Comparison of ENCODE assay signal across 10 mouse cellular contexts in the genomic region with DNA sequence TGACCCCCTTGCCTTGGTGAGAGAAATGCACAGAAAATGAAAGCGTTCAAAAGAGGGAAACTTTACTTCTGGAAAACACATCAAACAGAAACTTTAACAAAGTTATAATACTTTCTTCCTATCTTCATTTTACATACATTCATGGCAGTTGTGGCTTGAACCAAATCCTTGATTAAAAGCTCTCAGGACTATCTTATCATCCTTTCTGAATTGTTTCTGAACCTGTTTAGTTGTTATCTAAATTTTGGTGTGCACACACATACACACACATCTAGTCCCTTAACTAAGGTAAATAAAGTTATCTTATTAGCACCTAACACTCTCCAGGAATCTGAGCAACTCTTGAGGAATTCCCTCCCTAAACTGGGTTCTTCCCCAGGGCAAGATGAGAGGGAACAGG. TPM values are rescaled to one million over a fixed set of nuclear protein-coding genes. Genes with fewer than 3 reads are reported as not detected.
DNase-seq lines count a peak whose midpoint lies in the region; ATAC-seq and TF ChIP-seq lines count a peak whose summit lies in the region.
"Had no signal": no experiment of that assay in that cellular context is flagged by ENCODE, and none has a peak within 500 bp of the region (broad histone marks: within the 10 kb centered on the region; RNA-seq: fewer than 3 reads in every experiment).

No protein-coding gene starts in this region.

- no peaks in the 10 kb centered on the region for H3K27me3 ChIP-seq in heart, embryonic 16.5 days (ENCODE audit: control insufficient read depth, insufficient read depth, low read length)
- H3K27me3 ChIP-seq in MEL (ENCODE audit: control insufficient read depth in 1 of 2, insufficient read depth in 2 of 2, low read length in 2 of 2): no peaks in the 10 kb centered on the region
- no peaks in the 10 kb centered on the region for H3K27me3 ChIP-seq in liver, embryonic 12.5 days (replicated peaks)

- H3K4me1 ChIP-seq in heart, embryonic 16.5 days (ENCODE audit: control insufficient read depth, insufficient read depth, low read length): peaks cover 11% of the 10 kb centered on the region
- H3K4me1 ChIP-seq in MEL (ENCODE audit: control insufficient read depth in 1 of 2, insufficient read depth in 2 of 2, low read length in 2 of 2): peaks cover 11 to 20% of the 10 kb centered on the region in 2 experiments
- peaks cover 33% of the 10 kb centered on the region for H3K4me1 ChIP-seq in liver, embryonic 12.5 days

- no peak overlapping the region for H3K27ac ChIP-seq in heart, embryonic 16.5 days (ENCODE audit: low read length)
- peak overlapping the region; percentile 90 for H3K27ac ChIP-seq in MEL (ENCODE audit: control insufficient read depth, low read depth, low read length)
- peak overlapping the region; percentile 38; the same call in 1 of the 2 replicates for H3K27ac ChIP-seq in liver, embryonic 12.5 days

- 44% methylated on average over 1 of the region's 1 CpGs for WGBS in heart, embryonic 16.5 days
- WGBS in liver, embryonic 12.5 days (ENCODE audit: insufficient replicate concordance): 38% methylated on average over 1 of the region's 1 CpGs

- no peak overlapping the region for H3K9ac ChIP-seq in heart, embryonic 16.5 days (ENCODE audit: low read length)
- H3K9ac ChIP-seq in MEL (ENCODE audit: control insufficient read depth, low read depth, low read length, poor library complexity, severe bottlenecking): peak overlapping the region; percentile 99
- H3K9ac ChIP-seq in liver, embryonic 12.5 days: peak overlapping the region; percentile 35; the same call in 1 of the 2 replicates

- no peak for TF ChIP-seq POLR2A in MEL (IDR thresholded peaks at IDR 0.05; ENCODE audit: control insufficient read depth in 1 of 2, insufficient read depth in 1 of 2, low read depth in 1 of 2, low read length in 2 of 2, poor library complexity in 1 of 2)

- H3K4me3 ChIP-seq in heart, embryonic 16.5 days (ENCODE audit: low read length): no peak overlapping the region; the same call in 1 of the 2 replicates
- H3K4me3 ChIP-seq in MEL (ENCODE audit: control insufficient read depth in 1 of 2, insufficient read depth in 1 of 2, low read depth in 2 of 2, low read length in 2 of 2): peak overlapping the region; percentile 57 to 97
- peak overlapping the region; percentile 90 for H3K4me3 ChIP-seq in liver, embryonic 12.5 days

- no peaks in the 10 kb centered on the region for H3K9me3 ChIP-seq in heart, embryonic 16.5 days (replicated peaks; ENCODE audit: control insufficient read depth, low read length)
- H3K9me3 ChIP-seq in MEL (replicated peaks; ENCODE audit: insufficient read depth, low read length): no peaks in the 10 kb centered on the region
- H3K9me3 ChIP-seq in liver, embryonic 12.5 days (replicated peaks): no peaks in the 10 kb centered on the region

- peaks cover 44% of the 10 kb centered on the region for H3K79me2 ChIP-seq in MEL (ENCODE audit: control insufficient read depth, insufficient read depth, low read length, poor library complexity)

- TF ChIP-seq CTCF in MEL (IDR thresholded peaks at IDR 0.05 in 2 of 3, conservative IDR thresholded peaks at IDR 0.05 in 1 of 3; ENCODE audit: control insufficient read depth in 1 of 3, insufficient read depth in 1 of 3, low read depth in 2 of 3, low read length in 3 of 3, poor library complexity in 1 of 3, severe bottlenecking in 1 of 3): no peak

- no peaks in the 10 kb centered on the region for H3K36me3 ChIP-seq in heart, embryonic 16.5 days (ENCODE audit: control insufficient read depth, insufficient read depth)
- H3K36me3 ChIP-seq in MEL (ENCODE audit: control insufficient read depth in 1 of 2, insufficient read depth in 2 of 2, low read length in 2 of 2): peaks cover 0 to 32% of the 10 kb centered on the region in 2 experiments; a peak in 3 of 4 replicates
- no peaks in the 10 kb centered on the region for H3K36me3 ChIP-seq in liver, embryonic 12.5 days

- no peak for TF ChIP-seq RAD21 in MEL (IDR thresholded peaks at IDR 0.05; ENCODE audit: low read depth, low read length)

- ATAC-seq in heart, embryonic 16.5 days (replicated peaks; ENCODE audit: extremely low read depth, insufficient read depth, low FRiP score): no peak
- no peak for ATAC-seq in liver, embryonic 12.5 days

- no peak for DNase-seq in heart, postnatal 4 days
- DNase-seq in A20 (ENCODE audit: low read depth, low spot score): peak; percentile 21
- DNase-seq in MEL (ENCODE audit: low read depth, low spot score): peak; percentile 40
- no peak for DNase-seq in urinary bladder, postnatal 36 days (ENCODE audit: low spot score in 2 of 2)
- no peak for DNase-seq in adrenal gland, postnatal 10 days
- DNase-seq: gastrocnemius, postnatal 14 days; layer of hippocampus, postnatal 36 days; right cerebral cortex, postnatal 25 days had no signal

- peak overlapping the region; percentile 90 for H3K4me2 ChIP-seq in heart, embryonic 16.5 days (ENCODE audit: low read depth, low read length)
- H3K4me2 ChIP-seq in liver, embryonic 12.5 days: peak overlapping the region; percentile 79

- TF ChIP-seq EP300 in MEL (IDR thresholded peaks at IDR 0.05; ENCODE audit: low read depth in 1 of 2, low read length in 2 of 2): peak; percentile 85 to 91

TF ChIP-seq in MEL, 35 proteins besides CTCF, POLR2A, EP300 and RAD21:
- TF ChIP-seq ZMIZ1 (IDR thresholded peaks at IDR 0.05; ENCODE audit: low read depth, low read length) (no peak), BHLHE40 (IDR thresholded peaks at IDR 0.05; ENCODE audit: borderline replicate concordance, low read depth, low read length) (no peak), POLR2AphosphoS5 (IDR thresholded peaks at IDR 0.05; ENCODE audit: borderline replicate concordance, low read depth, low read length) (no peak), TAL1 (IDR thresholded peaks at IDR 0.05; ENCODE audit: low read length) (peak; percentile 23; the same call in 1 of the 2 replicates), RCOR1 (IDR thresholded peaks at IDR 0.05; ENCODE audit: low read depth, low read length) (peak; percentile 83; the same call in 1 of the 2 replicates), MAX (IDR thresholded peaks at IDR 0.05; ENCODE audit: low read length) (no peak), MXI1 (IDR thresholded peaks at IDR 0.05; ENCODE audit: low read depth, low read length) (no peak; the same call in none of the 2 replicates), USF2 (IDR thresholded peaks at IDR 0.05; ENCODE audit: borderline replicate concordance in 1 of 2, insufficient read depth in 1 of 2, low read depth in 1 of 2, low read length in 2 of 2) (no peak), GABPA (IDR thresholded peaks at IDR 0.05; ENCODE audit: low read depth, low read length) (no peak), MAFK (IDR thresholded peaks at IDR 0.05; ENCODE audit: borderline replicate concordance, low read depth, low read length) (peak; percentile 32; the same call in 1 of the 2 replicates), TBP (IDR thresholded peaks at IDR 0.05; ENCODE audit: low read depth, low read length) (no peak), SMC3 (IDR thresholded peaks at IDR 0.05; ENCODE audit: low read depth, low read length) (no peak), POLR2AphosphoS2 (IDR thresholded peaks at IDR 0.05; ENCODE audit: low read length) (no peak), JUND (IDR thresholded peaks at IDR 0.05; ENCODE audit: low read depth, low read length) (no peak), TCF12 (IDR thresholded peaks at IDR 0.05; ENCODE audit: low read depth, low read length) (peak; percentile 92), SIN3A (IDR thresholded peaks at IDR 0.05; ENCODE audit: low read length) (peak; percentile 50; the same call in 1 of the 2 replicates), NELFE (IDR thresholded peaks at IDR 0.05; ENCODE audit: low read depth, low read length) (no peak), ZC3H11A (IDR thresholded peaks at IDR 0.05; ENCODE audit: low read depth, low read length) (no peak), NRF1 (IDR thresholded peaks at IDR 0.05; ENCODE audit: insufficient read depth, low read depth, low read length, poor library complexity, severe bottlenecking) (no peak), MAZ (IDR thresholded peaks at IDR 0.05; ENCODE audit: low read depth, low read length) (no peak), GATA1 (IDR thresholded peaks at IDR 0.05; ENCODE audit: low read depth, low read length) (peak; percentile 80), CHD2 (IDR thresholded peaks at IDR 0.05; ENCODE audit: low read length) (no peak), ZNF384 (IDR thresholded peaks at IDR 0.05; ENCODE audit: low read depth, low read length) (no peak), CHD1 (IDR thresholded peaks at IDR 0.05; ENCODE audit: low read depth, low read length) (no peak), MYC (IDR thresholded peaks at IDR 0.05; ENCODE audit: low read depth, low read length) (no peak), HCFC1 (IDR thresholded peaks at IDR 0.05; ENCODE audit: low read depth, low read length) (no peak), UBTF (IDR thresholded peaks at IDR 0.05; ENCODE audit: borderline replicate concordance, insufficient read depth, low read depth, low read length) (no peak), ETS1 (IDR thresholded peaks at IDR 0.05; ENCODE audit: low read depth, low read length) (peak; percentile 79), MYB (IDR thresholded peaks at IDR 0.05; ENCODE audit: low read depth, low read length) (0 out of 2 replicates have a peak, but pooled peaks have one; percentile 27), ELF1 (IDR thresholded peaks at IDR 0.05; ENCODE audit: low read depth, low read length) (no peak), E2F4 (IDR thresholded peaks at IDR 0.05; ENCODE audit: borderline replicate concordance, low read depth, low read length) (no peak), MEF2A (IDR thresholded peaks at IDR 0.05; ENCODE audit: extremely low read depth, insufficient replicate concordance, low read depth, low read length, poor library complexity, severe bottlenecking) (no peak)

RNA-seq across cellular contexts. Expression of a gene that starts 2.6 kb away (rescaled TPM):
- 17.4 and 18.4 TPM in 2 replicates for polyA plus RNA-seq in heart, embryonic 16.5 days (2015; fragmentation: Nextera tagmentation; extraction: Ambion mirVana)
- total RNA-seq in heart, postnatal 4 days (2021): 100 to 1,000 TPM in 1 of 2 experiments, 10 to 100 TPM in 1; 96.7 to 101 TPM
- total RNA-seq in MEL (2012; rRNA removed): 85.3 and 91.9 TPM in 2 replicates
- polyA plus RNA-seq in MEL (2012; ENCODE audit: insufficient read depth in 1 of 2, insufficient read length in 2 of 2, low read depth in 1 of 2, low replicate concordance in 2 of 2, missing spikeins in 1 of 2): 100 to 1,000 TPM in 1 of 2 experiments, 10 to 100 TPM in 1; 57.2 to 121 TPM
- polyA plus RNA-seq in liver, embryonic 12.5 days (2016; fragmentation: Nextera tagmentation; extraction: Ambion mirVana): 16.3 and 19.0 TPM in 2 replicates
- 100 to 1,000 TPM in 1 of 2 experiments, 10 to 100 TPM in 1; 78.0 to 105 TPM for total RNA-seq in adrenal gland, postnatal 10 days (2021)

Comparison
In these comparisons a context has a peak if more than half of its experiments do, and no peak if none do; other contexts are left out.
1. DNase-seq: peak in A20 (single experiment) and MEL (single experiment); none in heart, postnatal 4 days (single experiment), urinary bladder, postnatal 36 days (0 of 2) and adrenal gland, postnatal 10 days (single experiment).